Mouse (Mus musculus): Measurements from ENCODE around the gene Dctn3. TPM values are rescaled to one million over a fixed set of nuclear protein-coding genes. Genes with fewer than 3 reads are reported as not detected.

The Dctn3 gene
- polyA plus RNA-seq, 1 experiment from 2014 or later, result 232 TPM

GRCm38 (mm10) chr4:41726826-41727621, 4.1 kb upstream of the Dctn3 start:
- peak overlapping the region; percentile 45; the same call in 1 of the 2 replicates for H3K27ac ChIP-seq
- peak; percentile 48 for DNase-seq (ENCODE audit: low spot score)
- H3K4me1 ChIP-seq (replicated peaks), result peaks cover 41% of the 10 kb centered on the region
- H3K9me3 ChIP-seq, result no peaks in the 10 kb centered on the region
- 17% methylated on average over 20 of the region's 20 CpGs for WGBS
- H3K4me3 ChIP-seq, result peak overlapping the region; percentile 29; the same call in 1 of the 2 replicates
- H3K36me3 ChIP-seq, result no peaks in the 10 kb centered on the region
- H3K27me3 ChIP-seq (ENCODE audit: insufficient read depth, poor library complexity, severe bottlenecking), result peaks cover 85% of the 10 kb centered on the region

GRCm38 (mm10) chr4:41716834-41717233, 6.1 kb downstream of the Dctn3 start:
- Histone ChIP-seq H3K4me3 (no peak overlapping the region), H3K36me3 (peaks cover 67% of the 10 kb centered on the region), H3K9me3 (no peaks in the 10 kb centered on the region), H3K4me1 (replicated peaks) (peaks cover 44% of the 10 kb centered on the region), H3K27me3 (ENCODE audit: insufficient read depth, poor library complexity, severe bottlenecking) (no peaks in the 10 kb centered on the region), H3K27ac (no peak overlapping the region)
- WGBS, result 65% methylated on average over 6 of the region's 6 CpGs
- DNase-seq (ENCODE audit: low spot score), result no peak

- H3K4me1 ChIP-seq (replicated peaks), result peaks cover 48% of the 10 kb centered on the region
- H3K27ac ChIP-seq, result no peak overlapping the region
- H3K4me3 ChIP-seq, result no peak overlapping the region
- peaks cover 76% of the 10 kb centered on the region for H3K36me3 ChIP-seq
- H3K9me3 ChIP-seq, result no peaks in the 10 kb centered on the region
- no peaks in the 10 kb centered on the region for H3K27me3 ChIP-seq (ENCODE audit: insufficient read depth, poor library complexity, severe bottlenecking)
- 83% methylated on average over 5 of the region's 5 CpGs for WGBS
- DNase-seq (ENCODE audit: low spot score), result no peak
Measured at GRCm38 (mm10) chr4:41715596-41715995, 7.4 kb downstream of the Dctn3 start.

GRCm38 (mm10) chr4:41715082-41715481, 7.9 kb downstream of the Dctn3 start:
- 82% methylated on average over 8 of the region's 8 CpGs for WGBS
- Histone ChIP-seq H3K27ac (no peak overlapping the region), H3K9me3 (no peaks in the 10 kb centered on the region), H3K27me3 (ENCODE audit: insufficient read depth, poor library complexity, severe bottlenecking) (no peaks in the 10 kb centered on the region), H3K36me3 (peaks cover 75% of the 10 kb centered on the region), H3K4me3 (no peak overlapping the region), H3K4me1 (replicated peaks) (peaks cover 48% of the 10 kb centered on the region)
- no peak for DNase-seq (ENCODE audit: low spot score)

GRCm38 (mm10) chr4:41714276-41714675, 8.7 kb downstream of the Dctn3 start:
- Histone ChIP-seq H3K9me3 (no peaks in the 10 kb centered on the region), H3K36me3 (peaks cover 67% of the 10 kb centered on the region), H3K27ac (no peak overlapping the region), H3K4me3 (no peak overlapping the region), H3K4me1 (replicated peaks) (peaks cover 48% of the 10 kb centered on the region), H3K27me3 (ENCODE audit: insufficient read depth, poor library complexity, severe bottlenecking) (no peaks in the 10 kb centered on the region)
- peak; percentile 59 for DNase-seq (ENCODE audit: low spot score)
- 15% methylated on average over 8 of the region's 8 CpGs for WGBS

- Histone ChIP-seq H3K27ac (peak within 1 kb of the TSS; percentile 97), H3K36me3 (peaks cover 59% of the 10 kb centered on the region), H3K4me1 (replicated peaks) (peaks cover 54% of the 10 kb centered on the region), H3K27me3 (ENCODE audit: insufficient read depth, poor library complexity, severe bottlenecking) (no peaks in the 10 kb centered on the region), H3K4me3 (peak within 1 kb of the TSS; percentile 75), H3K9me3 (no peaks in the 10 kb centered on the region)
- under 1% methylated on average over 61 of the region's 61 CpGs for WGBS
- peak; percentile 91 for DNase-seq (ENCODE audit: low spot score)
Measured at GRCm38 (mm10) chr4:41713197-41714067, 9.5 kb downstream of the Dctn3 start, which contains the start of gene Rpp25l. Rpp25l (minus strand) TSS chr4:41713534.

GRCm38 (mm10) chr4:41712421-41713196, 10.4 kb downstream of the Dctn3 start:
- no peak for DNase-seq (ENCODE audit: low spot score)
- Histone ChIP-seq H3K4me3 (peak overlapping the region; percentile 75), H3K27ac (peak overlapping the region; percentile 97)

GRCm38 (mm10) chr4:41711705-41712375, 11.1 kb downstream of the Dctn3 start:
- WGBS, result 86% methylated on average over 16 of the region's 16 CpGs
- peaks cover 43% of the 10 kb centered on the region for H3K36me3 ChIP-seq
- H3K9me3 ChIP-seq, result no peaks in the 10 kb centered on the region
- DNase-seq (ENCODE audit: low spot score), result no peak
- H3K27ac ChIP-seq, result peak overlapping the region; percentile 97
- H3K4me3 ChIP-seq, result peak overlapping the region; percentile 75
- peaks cover 3% of the 10 kb centered on the region; the same call in 1 of the 2 replicates for H3K27me3 ChIP-seq (ENCODE audit: insufficient read depth, poor library complexity, severe bottlenecking)
- H3K4me1 ChIP-seq (replicated peaks), result peaks cover 65% of the 10 kb centered on the region

More at GRCm38 (mm10) chr4:41712421-41713196, 10.4 kb downstream of the Dctn3 start:
- H3K4me1 ChIP-seq (replicated peaks), result peaks cover 63% of the 10 kb centered on the region
- WGBS, result 50% methylated on average over 31 of the region's 31 CpGs
- peaks cover 51% of the 10 kb centered on the region for H3K36me3 ChIP-seq
- H3K27me3 ChIP-seq (ENCODE audit: insufficient read depth, poor library complexity, severe bottlenecking), result peaks cover 3% of the 10 kb centered on the region; the same call in 1 of the 2 replicates
- H3K9me3 ChIP-seq, result no peaks in the 10 kb centered on the region

- no peaks in the 10 kb centered on the region for H3K9me3 ChIP-seq
- H3K27ac ChIP-seq, result no peak overlapping the region
- H3K27me3 ChIP-seq (ENCODE audit: insufficient read depth, poor library complexity, severe bottlenecking), result peaks cover 19% of the 10 kb centered on the region
- H3K4me3 ChIP-seq, result no peak overlapping the region
- no peak for DNase-seq (ENCODE audit: low spot score)
- 76% methylated on average over 4 of the region's 4 CpGs for WGBS
- H3K36me3 ChIP-seq, result peaks cover 28% of the 10 kb centered on the region
- H3K4me1 ChIP-seq (replicated peaks), result peaks cover 69% of the 10 kb centered on the region
Measured at GRCm38 (mm10) chr4:41710229-41710628, 12.7 kb downstream of the Dctn3 start.

- H3K36me3 ChIP-seq, result peaks cover 23% of the 10 kb centered on the region
- no peak for DNase-seq (ENCODE audit: low spot score)
- no peak overlapping the region for H3K4me3 ChIP-seq
- 45% methylated on average over 8 of the region's 8 CpGs for WGBS
- peaks cover 67% of the 10 kb centered on the region for H3K4me1 ChIP-seq (replicated peaks)
- H3K27me3 ChIP-seq (ENCODE audit: insufficient read depth, poor library complexity, severe bottlenecking), result peaks cover 28% of the 10 kb centered on the region
- no peak overlapping the region for H3K27ac ChIP-seq
- H3K9me3 ChIP-seq, result no peaks in the 10 kb centered on the region
Measured at GRCm38 (mm10) chr4:41708192-41708745, 14.7 kb downstream of the Dctn3 start.

- Histone ChIP-seq H3K27ac (peak overlapping the region; percentile 62), H3K27me3 (ENCODE audit: insufficient read depth, poor library complexity, severe bottlenecking) (peaks cover 28% of the 10 kb centered on the region), H3K9me3 (no peaks in the 10 kb centered on the region), H3K36me3 (peaks cover 19% of the 10 kb centered on the region), H3K4me3 (peak overlapping the region; percentile 32), H3K4me1 (replicated peaks) (peaks cover 57% of the 10 kb centered on the region)
- WGBS, result under 1% methylated on average over 13 of the region's 13 CpGs
- DNase-seq (ENCODE audit: low spot score), result peak; percentile 79
Measured at GRCm38 (mm10) chr4:41707011-41707535, 15.9 kb downstream of the Dctn3 start.
